Mouse (Mus musculus) hindbrain, embryonic 14.5 days (tissue): ENCODE results near the gene Aatk. TPM values are rescaled to one million over a fixed set of nuclear protein-coding genes. Genes with fewer than 3 reads are reported as not detected.

ENCODE experiments used
- ATAC-seq: fragments of 200-750 bp; cut with Nextera tagmentation; 2 replicates; pipeline ENCODE4 v1.8.0; 2017; ENCODE audit warnings: moderate number of reproducible peaks, mild to moderate bottlenecking, moderate TSS enrichment, moderate library complexity; ENCODE audit not compliant: low FRiP score
- DNase-seq: peaks from one replicate; pipeline ENCODE4 v3.0.0-alpha.2; 2015; ENCODE audit warnings: low spot score
- H3K27ac ChIP-seq: fragments of 300-500 bp; sonication (generic); 2 replicates; pipeline ENCODE4 v1.5.1; 2014; ENCODE audit warnings: mild to moderate bottlenecking, moderate library complexity
- H3K27me3 ChIP-seq: fragments of 300-500 bp; sonication (generic); 2 replicates; pipeline ENCODE4 v1.6.1; 2014; ENCODE audit warnings: mild to moderate bottlenecking, low read length, mixed read lengths; ENCODE audit not compliant: control insufficient read depth, insufficient read depth
- H3K36me3 ChIP-seq: fragments of 300-500 bp; sonication (generic); replicated peaks from 2 replicates; pipeline ENCODE4 v1.6.1; 2014; ENCODE audit not compliant: control insufficient read depth, insufficient read depth
- H3K4me1 ChIP-seq: fragments of 300-500 bp; sonication (generic); replicated peaks from 2 replicates; pipeline ENCODE4 v1.6.1; 2014; ENCODE audit warnings: antibody characterized with exemption, low read length, mixed read lengths; ENCODE audit not compliant: control insufficient read depth, insufficient read depth
- H3K4me2 ChIP-seq: fragments of 300-500 bp; sonication (generic); replicated peaks from 2 replicates; pipeline ENCODE4 v1.6.1; 2014; ENCODE audit warnings: mild to moderate bottlenecking, moderate library complexity
- H3K4me3 ChIP-seq: fragments of 300-500 bp; sonication (generic); replicated peaks from 2 replicates; pipeline ENCODE4 v1.5.1; 2014; ENCODE audit warnings: mild to moderate bottlenecking, low read length
- H3K9ac ChIP-seq: fragments of 300-500 bp; sonication (generic); 2 replicates; pipeline ENCODE4 v1.6.1; 2014
- H3K9me3 ChIP-seq: fragments of 300-500 bp; sonication (generic); 2 replicates; pipeline ENCODE4 v1.6.1; 2016; ENCODE audit warnings: low read length; ENCODE audit not compliant: control insufficient read depth
- WGBS: fragments of 180-500 bp; shearing (Covaris S2); extraction: QIAGEN DNeasy Blood & Tissue Kit; methylation state at CpG from one replicate; pipeline ENCODE4 v1.1.7; 2014; 5-methylcytosine and 5-hydroxymethylcytosine counted together
- polyA plus RNA-seq: library from polyadenylated mRNA; unstranded; fragments of >200 nt; fragmentation: Nextera tagmentation; extraction: Ambion mirVana; gene quantifications from 2 replicates; pipeline ENCODE4 v1.2.1, GENCODE M21; 2014

Aatk gene
- polyA plus RNA-seq, 1 experiment from 2014 or later = 49.1 TPM

- Histone ChIP-seq H3K36me3 (no peaks in the 10 kb centered on the region), H3K27me3 (no peaks in the 10 kb centered on the region), H3K27ac (peak overlapping the region; percentile 67; the same call in 1 of the 2 replicates), H3K9me3 (no peaks in the 10 kb centered on the region), H3K9ac (no peak overlapping the region), H3K4me1 (peaks cover 22% of the 10 kb centered on the region), H3K4me3 (no peak overlapping the region), H3K4me2 (no peak overlapping the region)
- peak; percentile 64 for DNase-seq
- ATAC-seq = peak; percentile 72
- 27% methylated on average over 10 of the region's 10 CpGs for WGBS
These were observed 57.8 kb downstream of the Aatk start for GRCm38 (mm10) chr11:119989115-119989564.

- Histone ChIP-seq H3K4me1 (peaks cover 22% of the 10 kb centered on the region), H3K9ac (no peak overlapping the region), H3K27ac (0 out of 2 replicates have a peak overlapping the region, but pooled peaks have one; percentile 67), H3K4me2 (no peak overlapping the region), H3K36me3 (no peaks in the 10 kb centered on the region), H3K27me3 (no peaks in the 10 kb centered on the region), H3K9me3 (no peaks in the 10 kb centered on the region), H3K4me3 (no peak overlapping the region)
- DNase-seq = no peak
- 87% methylated on average over 7 of the region's 7 CpGs for WGBS
- no peak for ATAC-seq
These were observed 58.6 kb downstream of the Aatk start for GRCm38 (mm10) chr11:119988391-119988790.

- no peak for ATAC-seq
- WGBS = 88% methylated on average over 7 of the region's 7 CpGs
These were observed 59.1 kb downstream of the Aatk start for GRCm38 (mm10) chr11:119987876-119988275.

GRCm38 (mm10) chr11:119986751-119987425 lies 60.1 kb downstream of the Aatk start:
- DNase-seq = no peak
- ATAC-seq = no peak
- H3K36me3 ChIP-seq = no peaks in the 10 kb centered on the region
- peaks cover 22% of the 10 kb centered on the region for H3K4me1 ChIP-seq
- WGBS = 86% methylated on average over 9 of the region's 9 CpGs
- no peak overlapping the region for H3K9ac ChIP-seq
- H3K27me3 ChIP-seq = no peaks in the 10 kb centered on the region
- no peak overlapping the region for H3K4me3 ChIP-seq
- H3K9me3 ChIP-seq = no peaks in the 10 kb centered on the region
- H3K4me2 ChIP-seq = no peak overlapping the region
- no peak overlapping the region for H3K27ac ChIP-seq

More at GRCm38 (mm10) chr11:119987876-119988275, 59.1 kb downstream of the Aatk start:
- no peak overlapping the region for H3K27ac ChIP-seq
- H3K4me2 ChIP-seq = no peak overlapping the region
- no peaks in the 10 kb centered on the region for H3K9me3 ChIP-seq
- H3K27me3 ChIP-seq = no peaks in the 10 kb centered on the region
- peaks cover 22% of the 10 kb centered on the region for H3K4me1 ChIP-seq
- no peak for DNase-seq
- H3K4me3 ChIP-seq = no peak overlapping the region
- no peaks in the 10 kb centered on the region for H3K36me3 ChIP-seq
- H3K9ac ChIP-seq = no peak overlapping the region

- H3K4me1 ChIP-seq = no peaks in the 10 kb centered on the region
- no peak overlapping the region for H3K9ac ChIP-seq
- H3K27me3 ChIP-seq = no peaks in the 10 kb centered on the region
- H3K4me2 ChIP-seq = no peak overlapping the region
- DNase-seq (no peak), ATAC-seq (no peak)
- no peaks in the 10 kb centered on the region for H3K9me3 ChIP-seq
- H3K27ac ChIP-seq = no peak overlapping the region
- H3K4me3 ChIP-seq = no peak overlapping the region
- no peaks in the 10 kb centered on the region for H3K36me3 ChIP-seq
- 92% methylated on average over 2 of the region's 2 CpGs for WGBS
These were observed 63.8 kb downstream of the Aatk start for GRCm38 (mm10) chr11:119983151-119983550.

GRCm38 (mm10) chr11:119982236-119982635 lies 64.7 kb downstream of the Aatk start:
- H3K27ac ChIP-seq = no peak overlapping the region

GRCm38 (mm10) chr11:119981769-119982168 lies 65.2 kb downstream of the Aatk start:
- Histone ChIP-seq H3K27ac (no peak overlapping the region), H3K4me2 (no peak overlapping the region)

More at GRCm38 (mm10) chr11:119982236-119982635, 64.7 kb downstream of the Aatk start:
- no peaks in the 10 kb centered on the region for H3K9me3 ChIP-seq
- ATAC-seq (no peak), DNase-seq (no peak)
- H3K36me3 ChIP-seq = no peaks in the 10 kb centered on the region
- H3K4me3 ChIP-seq = no peak overlapping the region
- H3K4me1 ChIP-seq = no peaks in the 10 kb centered on the region
- no peak overlapping the region for H3K9ac ChIP-seq
- H3K27me3 ChIP-seq = no peaks in the 10 kb centered on the region
- no peak overlapping the region for H3K4me2 ChIP-seq
- 86% methylated on average over 3 of the region's 3 CpGs for WGBS

GRCm38 (mm10) chr11:119979596-119980385 lies 67.2 kb downstream of the Aatk start:
- 82% methylated on average over 10 of the region's 10 CpGs for WGBS
- DNase-seq (no peak), ATAC-seq (no peak)
- Histone ChIP-seq H3K4me2 (no peak overlapping the region), H3K27me3 (no peaks in the 10 kb centered on the region), H3K9me3 (no peaks in the 10 kb centered on the region), H3K27ac (no peak overlapping the region), H3K4me1 (no peaks in the 10 kb centered on the region), H3K36me3 (no peaks in the 10 kb centered on the region), H3K4me3 (no peak overlapping the region), H3K9ac (no peak overlapping the region)

More at GRCm38 (mm10) chr11:119981769-119982168, 65.2 kb downstream of the Aatk start:
- no peak overlapping the region for H3K4me3 ChIP-seq
- H3K9ac ChIP-seq = no peak overlapping the region
- DNase-seq (no peak), ATAC-seq (no peak)
- H3K4me1 ChIP-seq = no peaks in the 10 kb centered on the region
- no peaks in the 10 kb centered on the region for H3K36me3 ChIP-seq
- WGBS = 74% methylated on average over 3 of the region's 3 CpGs
- H3K27me3 ChIP-seq = no peaks in the 10 kb centered on the region
- H3K9me3 ChIP-seq = no peaks in the 10 kb centered on the region

GRCm38 (mm10) chr11:119978701-119979100 lies 68.3 kb downstream of the Aatk start:
- no peak overlapping the region for H3K9ac ChIP-seq
- 94% methylated on average over 4 of the region's 4 CpGs for WGBS
- DNase-seq (no peak), ATAC-seq (no peak)
- no peaks in the 10 kb centered on the region for H3K27me3 ChIP-seq
- no peak overlapping the region for H3K4me2 ChIP-seq
- no peaks in the 10 kb centered on the region for H3K9me3 ChIP-seq
- H3K4me3 ChIP-seq = no peak overlapping the region
- no peaks in the 10 kb centered on the region for H3K4me1 ChIP-seq
- H3K27ac ChIP-seq = no peak overlapping the region
- no peaks in the 10 kb centered on the region for H3K36me3 ChIP-seq
